Mouse (Mus musculus): ENCODE measurements around the gene Gm49342. TPM values are rescaled to one million over a fixed set of nuclear protein-coding genes. Genes with fewer than 3 reads are reported as not detected.
"Not testable (repeated sequence)": the region's sequence is repeated elsewhere in the genome, so short reads cannot be mapped to it uniquely, and the experiment has no call there.

The Gm49342 gene
- polyA plus RNA-seq, 2 experiments = 65.9 TPM; not detected in 1

DNA sequence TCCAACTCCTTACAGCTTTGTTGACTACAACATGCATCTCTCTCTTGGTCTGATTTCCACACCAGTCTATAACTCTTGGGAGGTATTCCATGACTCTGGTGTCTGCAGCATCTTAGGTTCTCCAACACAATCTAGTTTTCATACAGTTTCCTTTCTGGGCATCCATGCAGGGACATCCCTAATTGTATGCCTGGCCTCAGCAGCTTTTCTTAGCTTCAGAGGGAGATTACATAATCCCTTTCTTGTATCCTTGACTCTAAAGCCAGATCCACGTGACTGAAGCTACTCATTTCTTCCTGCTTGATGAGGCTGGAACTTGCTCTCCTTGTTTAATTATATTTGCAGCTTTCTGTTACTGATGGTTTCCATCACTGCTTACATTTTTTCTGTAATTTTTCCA lies 7.7 kb upstream of the Gm49342 start:
- Histone ChIP-seq H3K27me3 (ENCODE audit: control insufficient read depth, insufficient read depth, low read length) (no peaks in the 10 kb centered on the region), H3K27ac (no peak overlapping the region), H3K36me3 (replicated peaks; ENCODE audit: control insufficient read depth, insufficient read depth, low read depth) (no peaks in the 10 kb centered on the region), H3K4me3 (ENCODE audit: insufficient read depth in 1 of 2, low read depth in 2 of 2, low read length in 2 of 2) (no peak overlapping the region), H3K9me3 (ENCODE audit: control insufficient read depth, low read length) (no peaks in the 10 kb centered on the region), H3K4me2 (ENCODE audit: low read depth) (no peak overlapping the region), H3K9ac (replicated peaks) (no peak overlapping the region), H3K4me1 (replicated peaks; ENCODE audit: control insufficient read depth in 2 of 2, insufficient read depth in 2 of 2, low read length in 1 of 2) (peaks cover 7 to 8% of the 10 kb centered on the region in 2 experiments)
- 51% methylated on average over 1 of the region's 1 CpGs for WGBS (ENCODE audit: insufficient replicate concordance)
- DNase-seq (ENCODE audit: low read depth in 3 of 3, low spot score in 3 of 3) = no peak
- no peak for ATAC-seq (ENCODE audit: insufficient read depth)
- TF ChIP-seq CTCF (IDR thresholded peaks at IDR 0.05; ENCODE audit: low read depth) (no peak), EP300 (IDR thresholded peaks at IDR 0.05; ENCODE audit: low read depth) (no peak)

DNA sequence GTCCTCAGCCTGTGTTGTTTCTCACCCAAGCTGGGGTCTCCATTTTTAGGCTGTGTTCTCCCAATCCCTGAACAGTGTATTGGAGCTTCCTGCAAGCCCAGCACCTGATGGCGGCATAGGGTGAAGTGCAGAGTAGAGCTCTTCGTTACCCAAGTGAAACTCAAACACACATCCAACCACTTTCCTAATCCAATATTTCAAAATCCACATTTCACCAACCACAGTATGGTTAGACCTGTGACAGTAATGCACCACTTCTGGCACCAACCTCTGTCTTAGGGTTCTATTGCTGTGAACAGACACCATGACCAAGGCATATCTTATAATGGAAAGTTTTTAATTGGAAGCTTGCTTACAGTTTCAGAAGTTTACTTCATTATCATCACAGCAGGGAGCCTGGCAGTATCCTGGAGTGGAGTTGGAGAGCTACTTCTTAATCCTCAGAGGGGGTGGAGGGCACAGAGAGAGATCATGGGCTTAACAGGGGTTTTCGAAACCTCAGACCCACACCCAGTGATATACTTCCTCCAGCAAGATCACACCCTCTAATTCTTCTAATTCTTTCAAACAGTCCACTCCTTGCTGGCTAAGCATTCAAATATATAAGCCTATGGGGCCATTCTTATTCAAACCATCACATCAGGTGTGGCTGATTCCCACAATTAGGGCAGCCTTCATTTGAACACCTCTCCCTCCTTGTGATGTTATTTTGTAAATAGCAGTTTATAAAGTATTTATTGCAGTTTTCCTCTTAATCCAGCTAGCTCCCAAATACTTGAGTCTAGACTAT lies 6.0 kb upstream of the Gm49342 start:
- no peak for ATAC-seq (ENCODE audit: insufficient read depth)
- WGBS (ENCODE audit: insufficient replicate concordance) = 70% methylated on average over 3 of the region's 3 CpGs
- Histone ChIP-seq H3K4me3 (ENCODE audit: insufficient read depth in 1 of 2, low read depth in 2 of 2, low read length in 2 of 2) (no peak overlapping the region), H3K9ac (replicated peaks) (no peak overlapping the region), H3K4me2 (ENCODE audit: low read depth) (peak overlapping the region; percentile 8; the same call in 1 of the 2 replicates), H3K9me3 (ENCODE audit: control insufficient read depth, low read length) (no peaks in the 10 kb centered on the region), H3K36me3 (replicated peaks; ENCODE audit: control insufficient read depth, insufficient read depth, low read depth) (no peaks in the 10 kb centered on the region), H3K4me1 (replicated peaks; ENCODE audit: control insufficient read depth in 2 of 2, insufficient read depth in 2 of 2, low read length in 1 of 2) (no peaks in the 10 kb centered on the region), H3K27me3 (ENCODE audit: control insufficient read depth, insufficient read depth, low read length) (no peaks in the 10 kb centered on the region), H3K27ac (no peak overlapping the region)
- DNase-seq (ENCODE audit: low read depth in 3 of 3, low spot score in 3 of 3) = no peak
- TF ChIP-seq CTCF (IDR thresholded peaks at IDR 0.05; ENCODE audit: low read depth) (no peak), EP300 (IDR thresholded peaks at IDR 0.05; ENCODE audit: low read depth) (no peak)

DNA sequence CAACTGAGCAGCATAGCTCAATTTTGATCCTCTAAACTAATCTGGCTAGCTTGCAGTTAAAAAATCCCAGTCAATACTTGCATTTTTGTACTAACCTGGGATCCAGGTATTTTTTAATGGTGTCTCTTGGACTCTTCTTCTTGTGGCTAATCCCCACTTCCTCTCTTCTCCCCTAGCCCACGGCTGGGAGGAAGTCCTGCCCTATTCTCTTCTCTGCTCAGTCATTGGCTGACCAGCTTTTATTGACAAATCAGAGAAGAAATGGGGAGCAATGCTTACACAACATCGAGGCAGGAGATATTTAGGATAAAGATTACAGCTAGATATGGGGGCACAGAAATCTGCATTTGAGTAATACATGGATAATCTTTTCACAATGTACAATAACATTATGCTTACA lies 5.4 kb upstream of the Gm49342 start:
- ATAC-seq (ENCODE audit: insufficient read depth) = no peak
- Histone ChIP-seq H3K27me3 (ENCODE audit: control insufficient read depth, insufficient read depth, low read length) (no peaks in the 10 kb centered on the region), H3K4me3 (ENCODE audit: insufficient read depth in 1 of 2, low read depth in 2 of 2, low read length in 2 of 2) (no peak overlapping the region), H3K36me3 (replicated peaks; ENCODE audit: control insufficient read depth, insufficient read depth, low read depth) (no peaks in the 10 kb centered on the region), H3K4me2 (ENCODE audit: low read depth) (peak overlapping the region; percentile 8; the same call in 1 of the 2 replicates), H3K9ac (replicated peaks) (no peak overlapping the region), H3K4me1 (replicated peaks; ENCODE audit: control insufficient read depth in 2 of 2, insufficient read depth in 2 of 2, low read length in 1 of 2) (peaks cover 2 to 4% of the 10 kb centered on the region in 2 experiments; a peak in 2 of 4 replicates), H3K9me3 (ENCODE audit: control insufficient read depth, low read length) (no peaks in the 10 kb centered on the region), H3K27ac (no peak overlapping the region)
- no peak for DNase-seq (ENCODE audit: low read depth in 3 of 3, low spot score in 3 of 3)
- 6% methylated on average over 2 of the region's 2 CpGs for WGBS (ENCODE audit: insufficient replicate concordance)
- TF ChIP-seq EP300 (IDR thresholded peaks at IDR 0.05; ENCODE audit: low read depth) = no peak
- TF ChIP-seq CTCF (IDR thresholded peaks at IDR 0.05; ENCODE audit: low read depth) = no peak

DNA sequence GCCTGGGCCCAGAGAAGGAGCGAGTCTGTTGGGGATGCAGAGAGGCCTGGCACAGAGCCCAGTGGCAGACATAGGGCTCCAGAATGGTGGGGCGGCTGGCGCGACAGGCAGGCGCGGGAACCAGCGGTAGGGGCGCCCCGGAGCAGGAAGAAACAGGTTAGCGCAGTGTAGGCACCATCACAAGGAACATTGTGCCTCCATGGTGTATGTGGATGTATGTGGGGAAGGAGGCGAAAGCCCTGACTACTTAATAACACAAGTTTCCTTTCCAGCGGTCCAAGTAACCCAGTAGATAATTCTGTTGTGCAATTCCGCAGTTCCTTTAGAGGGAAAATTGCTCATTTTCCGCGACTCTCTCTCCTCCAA lies 334 bp downstream of the Gm49342 start:
- H3K36me3 ChIP-seq (replicated peaks; ENCODE audit: control insufficient read depth, insufficient read depth, low read depth) = peaks cover 10% of the 10 kb centered on the region
- not testable (repeated sequence) for DNase-seq (ENCODE audit: low read depth in 3 of 3, low spot score in 3 of 3); H3K9me3 ChIP-seq (ENCODE audit: control insufficient read depth, low read length); H3K27me3 ChIP-seq (ENCODE audit: control insufficient read depth, insufficient read depth, low read length)
- under 1% methylated on average over 14 of the region's 15 CpGs for WGBS (ENCODE audit: insufficient replicate concordance)
- TF ChIP-seq CTCF (IDR thresholded peaks at IDR 0.05; ENCODE audit: low read depth) = peak; percentile 62
- peak; percentile 88 for ATAC-seq (ENCODE audit: insufficient read depth)
- H3K4me3 ChIP-seq (ENCODE audit: insufficient read depth in 1 of 2, low read depth in 2 of 2, low read length in 2 of 2) = peak overlapping the region; percentile 87
- H3K4me2 ChIP-seq (ENCODE audit: low read depth) = peak overlapping the region; percentile 72
- peak overlapping the region; percentile 90 for H3K9ac ChIP-seq (replicated peaks)
- peaks cover 2 to 12% of the 10 kb centered on the region in 2 experiments; a peak in 2 of 4 replicates for H3K4me1 ChIP-seq (replicated peaks; ENCODE audit: control insufficient read depth in 2 of 2, insufficient read depth in 2 of 2, low read length in 1 of 2)
- H3K27ac ChIP-seq = peak overlapping the region; percentile 89

DNA sequence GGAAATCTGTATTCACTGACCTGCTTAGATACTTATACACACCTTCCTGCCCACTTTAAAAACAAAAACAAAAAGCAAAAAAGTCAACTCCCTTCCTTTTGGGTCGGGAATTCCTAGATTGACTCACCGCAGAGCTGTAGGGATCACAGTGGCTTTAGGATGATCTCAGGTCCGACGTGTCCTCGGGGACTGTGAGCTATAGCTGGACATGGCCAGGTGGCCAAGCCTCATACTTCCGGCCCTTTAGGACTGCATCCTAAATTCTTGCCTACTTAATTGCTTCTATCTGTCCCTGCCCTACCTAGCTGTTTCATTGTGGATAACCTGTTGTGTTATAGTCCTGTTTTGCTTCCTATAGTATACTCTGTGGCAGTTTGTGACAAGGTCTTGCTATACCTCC lies 764 bp downstream of the Gm49342 start:
- DNase-seq (ENCODE audit: low read depth in 3 of 3, low spot score in 3 of 3); H3K27me3 ChIP-seq (ENCODE audit: control insufficient read depth, insufficient read depth, low read length); ATAC-seq (ENCODE audit: insufficient read depth); H3K9me3 ChIP-seq (ENCODE audit: control insufficient read depth, low read length): not testable (repeated sequence)
- Histone ChIP-seq H3K27ac (peak overlapping the region; percentile 89), H3K4me3 (ENCODE audit: insufficient read depth in 1 of 2, low read depth in 2 of 2, low read length in 2 of 2) (peak overlapping the region; percentile 87), H3K9ac (replicated peaks) (peak overlapping the region; percentile 90), H3K4me2 (ENCODE audit: low read depth) (peak overlapping the region; percentile 72), H3K4me1 (replicated peaks; ENCODE audit: control insufficient read depth in 2 of 2, insufficient read depth in 2 of 2, low read length in 1 of 2) (peaks cover 2 to 12% of the 10 kb centered on the region in 2 experiments; a peak in 2 of 4 replicates), H3K36me3 (replicated peaks; ENCODE audit: control insufficient read depth, insufficient read depth, low read depth) (peaks cover 10% of the 10 kb centered on the region)
- WGBS (ENCODE audit: insufficient replicate concordance) = 7% methylated on average over 6 of the region's 6 CpGs

DNA sequence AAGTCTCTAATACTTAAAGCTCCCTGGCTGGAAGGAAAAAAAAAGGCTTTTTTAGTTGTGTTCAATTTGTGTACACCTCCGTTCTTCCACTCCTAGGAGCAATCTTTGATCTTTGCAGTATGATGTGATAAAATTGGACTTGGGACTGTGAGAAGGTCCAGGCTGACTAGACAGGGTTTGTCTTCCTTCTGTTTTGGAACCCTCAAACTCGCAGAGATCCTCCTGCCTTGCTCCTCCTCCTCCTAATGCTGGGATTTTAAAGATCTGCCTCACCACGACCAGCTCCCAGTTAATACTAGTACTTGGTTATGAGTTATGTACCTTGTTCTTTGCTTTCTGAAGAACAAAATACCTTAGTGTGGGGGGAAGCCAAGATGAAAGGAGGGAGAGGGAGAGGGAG lies 1.2 kb downstream of the Gm49342 start:
- peaks cover 2 to 12% of the 10 kb centered on the region in 2 experiments; a peak in 2 of 4 replicates for H3K4me1 ChIP-seq (replicated peaks; ENCODE audit: control insufficient read depth in 2 of 2, insufficient read depth in 2 of 2, low read length in 1 of 2)
- ATAC-seq (ENCODE audit: insufficient read depth); DNase-seq (ENCODE audit: low read depth in 3 of 3, low spot score in 3 of 3); H3K9me3 ChIP-seq (ENCODE audit: control insufficient read depth, low read length); H3K27me3 ChIP-seq (ENCODE audit: control insufficient read depth, insufficient read depth, low read length): not testable (repeated sequence)
- H3K27ac ChIP-seq = peak overlapping the region; percentile 89
- peak overlapping the region; percentile 72 for H3K4me2 ChIP-seq (ENCODE audit: low read depth)
- peaks cover 10% of the 10 kb centered on the region for H3K36me3 ChIP-seq (replicated peaks; ENCODE audit: control insufficient read depth, insufficient read depth, low read depth)
- H3K9ac ChIP-seq (replicated peaks) = peak overlapping the region; percentile 90
- peak overlapping the region; percentile 87 for H3K4me3 ChIP-seq (ENCODE audit: insufficient read depth in 1 of 2, low read depth in 2 of 2, low read length in 2 of 2)
- WGBS (ENCODE audit: insufficient replicate concordance) = 7% methylated on average over 3 of the region's 3 CpGs
